Mouse (Mus musculus): ENCODE measurements around the gene Galp.
"Not testable (repeated sequence)": the region's sequence is repeated elsewhere in the genome, so short reads cannot be mapped to it uniquely, and the experiment has no call there.

Gene Galp

DNA sequence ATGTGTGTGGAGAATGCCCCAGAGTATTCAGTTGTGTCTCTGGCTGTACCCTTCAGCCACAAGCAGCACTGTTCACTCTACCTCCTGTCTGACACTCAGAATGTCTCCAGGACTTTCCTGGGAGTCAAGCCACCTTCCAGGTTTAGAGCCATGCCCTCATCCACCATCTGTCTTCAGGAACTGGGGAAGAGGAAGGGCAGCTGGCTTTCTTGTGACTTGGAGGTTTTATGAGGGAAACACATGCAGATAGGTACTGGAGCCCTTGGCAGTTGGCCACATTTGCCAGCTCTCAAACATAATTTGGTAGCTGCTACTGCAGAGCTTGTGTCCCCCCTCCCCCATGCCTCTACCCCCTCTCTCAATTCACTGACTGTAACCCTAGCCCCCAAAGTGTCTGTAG lies 17.9 kb upstream of the Galp start:
- no peak for DNase-seq (ENCODE audit: low spot score)

DNA sequence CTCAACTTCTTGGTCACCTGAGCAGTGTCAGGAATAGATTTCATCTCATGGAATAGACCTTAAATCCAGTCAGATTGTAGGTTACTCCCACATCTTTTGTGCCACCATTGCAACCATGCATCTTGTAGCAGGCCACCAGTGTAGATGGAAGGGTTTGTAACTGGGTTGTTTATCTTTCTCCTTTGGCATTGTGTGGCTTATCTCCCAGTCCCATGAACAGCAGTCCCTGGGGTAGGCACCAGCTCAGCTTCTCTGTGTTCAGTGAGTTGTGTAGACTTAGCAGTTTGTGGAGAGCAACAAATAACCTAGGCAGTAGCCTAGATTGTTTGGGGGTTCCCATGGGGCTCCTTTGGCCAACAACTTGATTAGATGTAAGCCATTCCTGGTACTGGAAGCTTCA lies 14.0 kb upstream of the Galp start:
- no peak for DNase-seq (ENCODE audit: low spot score)

DNA sequence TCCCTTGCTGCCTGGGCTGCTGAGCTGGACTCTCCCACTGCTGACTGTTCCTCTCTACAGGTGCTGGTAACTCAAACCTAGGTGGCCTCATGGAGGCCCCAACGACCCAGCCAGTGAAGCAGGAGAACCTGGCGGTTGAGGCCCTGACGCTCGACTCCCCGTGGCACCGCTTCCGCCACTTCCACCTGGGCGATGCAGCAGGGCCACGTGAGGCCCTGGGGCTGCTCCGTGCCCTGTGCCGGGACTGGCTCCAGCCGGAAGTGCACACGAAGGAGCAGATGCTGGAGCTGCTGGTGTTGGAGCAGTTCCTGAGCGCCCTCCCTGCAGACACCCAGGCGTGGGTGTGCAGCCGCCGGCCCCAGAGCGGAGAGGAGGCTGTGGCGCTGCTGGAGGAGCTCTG lies 13.1 kb upstream of the Galp start:
- no peak for DNase-seq (ENCODE audit: low spot score)

- DNase-seq (ENCODE audit: low spot score): no peak
Observed at GRCm38 (mm10) chr7:6184521-6184920, 12.4 kb upstream of the Galp start.

- DNase-seq (ENCODE audit: low spot score): no peak
Observed at GRCm38 (mm10) chr7:6185391-6185790, 11.5 kb upstream of the Galp start.

DNA sequence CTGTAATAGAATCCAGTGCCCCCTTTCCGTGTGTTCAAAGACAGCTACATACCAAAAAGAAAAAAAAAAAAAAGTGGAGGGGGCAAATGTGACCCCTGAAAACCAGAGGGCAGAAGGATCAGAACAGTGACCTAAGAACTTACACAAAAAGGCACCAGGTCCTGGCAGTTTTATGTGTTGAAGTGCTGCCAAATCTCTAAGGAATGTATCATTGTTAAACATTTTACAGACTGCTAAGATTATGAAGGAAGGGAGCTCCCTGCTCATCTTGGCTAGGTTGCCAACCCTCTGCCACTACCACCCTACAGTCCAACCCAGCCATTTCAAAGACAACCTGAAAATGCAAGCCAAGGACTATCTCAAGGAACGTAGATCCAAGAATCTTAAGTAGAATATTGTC lies 10.7 kb upstream of the Galp start:
- DNase-seq (ENCODE audit: low spot score): no peak

GRCm38 (mm10) chr7:6186756-6187155 lies 10.1 kb upstream of the Galp start:
- no peak for DNase-seq (ENCODE audit: low spot score)

GRCm38 (mm10) chr7:6189542-6189941 lies 7.3 kb upstream of the Galp start:
- DNase-seq (ENCODE audit: low spot score): no peak

- peak; percentile 58 for DNase-seq (ENCODE audit: low spot score)
Observed at GRCm38 (mm10) chr7:6191376-6191775, 5.5 kb upstream of the Galp start.

DNA sequence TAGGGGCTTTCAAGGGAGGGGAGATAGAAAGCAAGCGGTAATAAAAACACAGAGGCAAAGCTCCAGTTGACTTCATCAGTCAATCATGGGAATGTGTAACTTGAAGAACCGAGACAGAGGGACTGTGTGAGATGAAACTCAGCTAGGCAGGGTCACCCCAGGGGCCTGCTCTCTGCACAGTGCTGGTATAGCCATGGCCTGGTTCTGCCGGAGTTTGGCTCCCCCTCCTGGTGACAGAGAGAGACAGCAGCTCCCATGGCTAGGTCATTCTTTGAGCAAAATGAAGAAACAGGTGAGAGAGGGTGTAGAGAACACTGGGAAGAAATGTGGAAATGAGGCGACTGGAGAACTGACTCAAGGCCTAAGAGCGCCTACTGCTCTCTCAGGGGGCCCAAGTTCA lies 2.8 kb upstream of the Galp start:
- DNase-seq (ENCODE audit: low spot score): peak; percentile 59

DNA sequence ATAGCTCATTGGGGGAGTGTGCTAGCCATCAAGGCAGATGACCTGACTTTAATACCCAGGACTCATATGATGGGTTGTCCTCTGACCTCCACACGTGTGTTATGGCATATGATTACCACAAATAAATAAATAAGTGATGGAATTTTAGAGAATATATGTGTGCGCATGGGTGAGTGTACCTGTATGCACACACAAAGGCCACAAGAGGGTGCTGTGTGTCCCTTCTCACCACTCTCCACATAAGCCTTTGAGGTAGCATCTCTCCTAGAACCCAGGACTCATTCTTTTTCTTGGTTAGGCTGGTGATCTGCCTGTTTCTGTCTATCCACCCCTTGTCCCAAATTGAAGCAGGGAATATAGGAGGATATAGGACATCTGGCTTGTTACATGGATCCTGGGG lies 1.1 kb upstream of the Galp start:
- DNase-seq (ENCODE audit: low spot score): no peak

- no peak for DNase-seq (ENCODE audit: low spot score)
Observed at GRCm38 (mm10) chr7:6204200-6204599, 7.3 kb downstream of the Galp start.

- DNase-seq (ENCODE audit: low spot score): peak; percentile 7
Observed at GRCm38 (mm10) chr7:6213144-6213543, 16.3 kb downstream of the Galp start.

DNA sequence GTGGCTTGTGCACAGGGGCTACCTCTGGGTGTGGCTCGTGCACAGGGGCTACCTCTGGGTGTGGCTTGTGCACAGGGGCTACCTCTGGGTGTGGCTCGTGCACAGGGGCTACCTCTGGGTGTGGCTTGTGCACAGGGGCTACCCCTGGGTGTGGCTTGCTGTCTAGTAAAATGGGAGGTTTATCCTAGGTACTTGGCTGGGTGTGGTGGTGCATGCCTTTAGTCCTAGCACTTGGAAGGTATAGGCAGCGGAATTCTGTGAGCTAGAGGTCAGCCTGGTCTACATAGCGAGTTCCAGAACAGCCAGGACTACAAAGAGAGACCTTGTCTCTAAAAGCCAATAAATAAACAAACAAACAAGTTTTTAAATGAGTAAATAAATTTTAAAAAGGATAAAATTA lies 17.8 kb downstream of the Galp start:
- DNase-seq (ENCODE audit: low spot score): not testable (repeated sequence)

DNA sequence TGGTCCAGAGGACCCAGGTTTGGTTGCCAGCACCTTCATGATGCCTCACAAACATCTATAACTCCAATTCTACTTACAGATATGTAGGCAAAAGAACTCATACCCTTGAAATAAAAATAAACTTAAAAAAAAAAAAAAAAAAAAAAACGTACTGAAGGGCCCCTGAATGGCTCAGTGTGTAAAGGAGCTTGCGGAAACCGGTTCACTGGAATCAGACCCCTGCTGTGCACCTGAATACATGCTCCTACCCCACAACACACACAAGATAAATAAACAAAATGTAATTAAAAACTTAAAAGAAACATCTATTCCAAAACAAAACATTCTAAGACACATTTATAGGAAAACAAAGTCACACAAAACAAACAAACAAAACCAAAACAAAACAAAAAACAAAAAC lies 23.3 kb downstream of the Galp start:
- DNase-seq (ENCODE audit: low spot score): no peak

- DNase-seq (ENCODE audit: low spot score): no peak
Observed at GRCm38 (mm10) chr7:6221978-6222377, 25.1 kb downstream of the Galp start, which contains the start of gene Zscan5b. Gene Zscan5b, plus strand, starts transcription at chr7:6222278.

- DNase-seq (ENCODE audit: low spot score): not testable (repeated sequence)
Observed at GRCm38 (mm10) chr7:6228491-6228890, 31.6 kb downstream of the Galp start.

- DNase-seq (ENCODE audit: low spot score): no peak
Observed at GRCm38 (mm10) chr7:6239787-6240186, 42.9 kb downstream of the Galp start.

DNA sequence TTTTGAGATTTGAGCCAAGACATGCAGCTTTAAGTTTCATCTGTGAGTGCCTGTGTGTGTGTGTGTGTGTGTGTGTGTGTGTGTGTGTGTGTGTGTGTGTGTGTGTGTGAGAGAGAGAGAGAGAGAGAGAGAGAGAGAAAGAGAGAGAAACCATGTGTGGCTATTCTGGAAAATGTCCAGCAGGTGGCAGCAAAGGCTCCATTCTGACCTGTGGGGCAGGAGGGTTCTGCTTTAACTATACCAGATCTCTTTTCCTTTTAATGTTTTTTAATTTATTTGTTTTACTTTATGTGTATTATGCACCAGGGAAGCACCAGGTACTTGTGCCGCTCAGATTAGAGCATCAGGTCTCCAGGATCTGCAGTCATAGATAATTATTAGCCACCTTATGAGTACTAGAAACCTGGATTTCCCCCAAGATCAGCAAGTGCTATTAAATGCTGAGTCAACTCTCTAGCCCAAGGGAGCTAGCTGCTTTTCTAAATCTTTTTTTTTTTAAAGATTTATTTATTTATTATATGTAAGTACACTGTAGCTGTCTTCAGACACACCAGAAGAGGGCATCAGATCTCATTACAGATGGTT lies 44.0 kb downstream of the Galp start:
- peak; percentile 51 for DNase-seq (ENCODE audit: low spot score)

GRCm38 (mm10) chr7:6244361-6245292 lies 47.7 kb downstream of the Galp start:
- no peak for DNase-seq (ENCODE audit: low spot score)

DNA sequence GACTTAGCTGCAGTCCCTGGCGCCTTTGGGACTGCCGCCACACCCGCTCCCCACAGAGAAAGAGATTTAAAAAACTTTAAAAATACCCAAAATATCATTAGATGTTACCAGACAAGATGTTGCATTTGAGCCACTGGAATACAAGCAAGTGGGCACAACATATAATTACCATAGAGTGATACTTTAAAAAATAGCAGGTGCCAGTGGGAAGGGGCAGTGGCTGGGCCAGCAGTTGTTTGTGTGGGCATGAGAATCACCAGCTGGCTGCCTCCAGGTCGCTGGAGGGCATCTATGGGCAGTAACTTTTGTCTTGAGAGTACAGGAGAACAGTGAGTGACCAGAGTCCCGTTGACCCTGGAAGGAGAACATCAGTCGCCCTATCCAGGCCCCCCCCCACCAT lies 55.5 kb downstream of the Galp start, which contains the start of gene Epp13:
TSS of gene Epp13 (plus strand) at position 301 of the 400 bp plus-strand sequence.
- no peak for DNase-seq (ENCODE audit: low spot score)

DNA sequence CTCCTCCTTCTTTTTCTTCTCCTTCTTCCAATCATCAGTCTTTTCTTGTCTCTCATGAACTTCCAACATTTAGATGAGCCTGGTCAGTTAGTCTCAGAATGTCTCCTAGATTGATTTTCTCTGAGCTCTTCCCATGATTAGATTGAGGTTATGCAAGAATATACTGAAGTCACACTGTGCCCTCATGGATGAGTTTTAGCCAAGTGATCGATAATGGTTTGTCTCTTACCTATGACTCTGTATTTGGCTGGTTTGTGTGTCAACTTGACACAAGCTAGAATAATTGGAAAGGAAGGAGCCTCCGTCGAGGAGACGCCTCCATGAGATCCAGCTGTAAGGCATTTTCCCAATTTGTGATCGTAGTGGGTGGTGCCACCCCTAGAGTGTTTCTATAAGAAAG lies 57.6 kb downstream of the Galp start:
- DNase-seq (ENCODE audit: low spot score): no peak

DNA sequence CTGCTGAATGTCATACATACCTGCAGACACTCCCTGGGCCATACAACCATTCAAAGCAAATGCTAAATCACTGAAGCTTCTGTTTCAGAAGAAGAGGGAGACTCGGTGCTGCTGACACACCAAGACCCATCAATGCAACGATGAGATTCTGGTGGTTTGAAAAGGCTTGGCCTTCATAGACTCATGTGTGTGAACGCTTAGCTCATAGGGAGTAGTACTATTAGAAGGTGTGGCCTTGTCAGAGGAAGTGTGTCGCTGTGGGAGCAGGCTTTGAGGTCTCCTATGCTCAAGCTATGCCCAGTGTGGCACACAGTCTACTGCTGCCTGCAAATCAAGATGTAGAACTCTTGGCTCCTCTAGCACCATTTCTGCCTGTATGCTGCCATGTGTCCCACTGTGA lies 60.5 kb downstream of the Galp start:
- no peak for DNase-seq (ENCODE audit: low spot score)
